Mouse (Mus musculus) ES-Bruce4 (cell line): Measurements from ENCODE around the gene Fgfbp1.

Experiments
- CTCF ChIP-seq: IDR thresholded peaks from one replicate; pipeline ENCODE4 v1.8.1; 2011; ENCODE audit warnings: low read depth, low read length
- POLR2A ChIP-seq: IDR thresholded peaks from one replicate; pipeline ENCODE4 v1.8.1; 2011; ENCODE audit warnings: low read length; ENCODE audit not compliant: insufficient read depth

DNA sequence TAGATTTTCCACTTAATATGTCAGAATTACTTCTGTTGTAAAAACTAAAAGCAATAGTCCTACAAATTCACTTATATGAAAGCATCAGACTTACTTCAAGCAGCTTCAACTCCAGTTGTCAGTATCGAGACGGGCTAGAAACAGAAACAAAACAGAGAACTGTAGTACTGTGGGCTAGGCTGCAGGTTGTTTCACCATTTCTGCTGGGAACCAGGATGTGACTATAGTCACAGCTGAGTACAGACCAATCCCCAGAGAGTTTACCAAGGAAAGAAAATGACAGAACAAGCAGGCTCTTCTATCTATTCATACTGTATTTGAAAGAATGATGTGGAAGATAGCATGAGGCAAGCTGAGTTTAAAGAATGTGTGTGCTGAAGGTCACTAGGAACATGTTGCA is 13.4 kb upstream of the Fgfbp1 start:
- TF ChIP-seq CTCF (no peak), POLR2A (no peak)
